Mouse (Mus musculus): ENCODE results near the gene Slc48a1.

DNA sequence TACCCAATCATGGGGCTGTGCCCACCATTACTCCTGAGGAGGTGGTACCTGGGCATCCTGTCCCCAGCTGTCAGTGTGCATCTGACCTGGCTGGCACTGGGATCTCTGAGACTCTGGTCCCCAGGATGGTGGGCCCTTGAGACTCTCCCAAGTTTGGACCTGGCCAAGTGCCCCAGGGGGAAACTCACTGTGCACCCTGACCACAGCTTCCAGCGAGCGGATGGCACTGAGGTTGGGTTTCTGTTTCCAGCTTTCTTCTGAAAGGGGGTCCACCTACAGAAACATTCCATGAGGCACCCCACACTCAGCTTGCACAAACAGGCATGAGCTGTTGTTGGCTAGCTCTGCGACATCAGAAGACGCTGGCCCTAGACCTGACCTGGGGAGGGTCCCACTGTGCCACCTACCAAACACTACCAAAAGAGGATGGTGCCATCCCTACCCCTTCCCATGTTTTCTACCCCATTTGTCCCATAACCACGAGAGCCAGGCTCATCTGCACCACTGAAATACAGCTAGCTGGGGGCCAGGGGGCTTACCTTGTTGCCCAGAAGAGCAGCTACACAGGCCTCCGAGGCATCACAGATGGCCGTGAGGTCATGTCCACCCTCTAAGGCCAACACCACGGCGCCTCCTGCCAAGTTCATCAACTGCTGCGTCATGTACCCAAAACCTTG lies 17.4 kb downstream of the Slc48a1 start:
- no peak for TF ChIP-seq CTCF (IDR thresholded peaks at IDR 0.05; ENCODE audit: extremely low read depth, insufficient read depth, insufficient read length, insufficient replicate concordance)
- no peak for TF ChIP-seq POLR2A (IDR thresholded peaks at IDR 0.05; ENCODE audit: low read depth, low read length)
